Mouse (Mus musculus) heart, postnatal 14 days (tissue): ENCODE results near the gene Wwc2. TPM values are rescaled to one million over a fixed set of nuclear protein-coding genes. Genes with fewer than 3 reads are reported as not detected.

Source experiments
- DNase-seq, 2 experiments: peaks; one replicate each; pipeline ENCODE4 v3.0.0; 2021 to 2022
- intact Hi-C: fragments of 180-260 bp; cut with DNase I; formaldehyde crosslinking; loops from one replicate; pipeline ENCODE4 v1.15.1; 2025
- total RNA-seq, 2 experiments: library from RNA; stranded (reverse); gene quantifications; 2 replicates each; pipeline ENCODE4 v1.2.3; 2021

The Wwc2 gene
- total RNA-seq, 2 experiments from 2014 or later = 33.2 to 33.4 TPM

GRCm38 (mm10) chr8:47994618-47995274 is 4.0 kb upstream of the Wwc2 start:
- intact Hi-C loops = no loop called here
- DNase-seq = peak; percentile 33 to 48

- peak; percentile 98 for DNase-seq
- intact Hi-C loops = loop anchor here (2.0 kb wide), 1 partner anchor 16 kb away; no protein-coding TSS in a partner anchor
Observed at GRCm38 (mm10) chr8:47990386-47990772, 345 bp downstream of the Wwc2 start.

GRCm38 (mm10) chr8:47989655-47990385 is 904 bp downstream of the Wwc2 start:
- DNase-seq = peak in 1 of 2 experiments; percentile 51
- intact Hi-C loops = loop anchor here (2.0 kb wide), 2 partner anchors 15 to 57 kb away; no protein-coding TSS in a partner anchor

- no peak for DNase-seq
- intact Hi-C loops = loop anchor here (2.0 kb wide), 1 partner anchor 56 kb away; no protein-coding TSS in a partner anchor
Observed at GRCm38 (mm10) chr8:47989211-47989610, 1.5 kb downstream of the Wwc2 start.

- intact Hi-C loops = loop anchor here (2.0 kb wide), 1 partner anchor 55 kb away; no protein-coding TSS in a partner anchor
- DNase-seq = no peak
Observed at GRCm38 (mm10) chr8:47988111-47988510, 2.6 kb downstream of the Wwc2 start.

GRCm38 (mm10) chr8:47985644-47986043 is 5.1 kb downstream of the Wwc2 start:
- intact Hi-C loops = no loop called here
- DNase-seq = no peak

- DNase-seq = no peak
- intact Hi-C loops = no loop called here
Observed at GRCm38 (mm10) chr8:47985243-47985642, 5.5 kb downstream of the Wwc2 start.

GRCm38 (mm10) chr8:47981075-47981474 is 9.6 kb downstream of the Wwc2 start:
- DNase-seq = no peak
- intact Hi-C loops = no loop called here

GRCm38 (mm10) chr8:47979876-47980275 is 10.8 kb downstream of the Wwc2 start:
- no peak for DNase-seq
- intact Hi-C loops = loop anchor here (5.0 kb wide), 1 partner anchor 37 kb away; no protein-coding TSS in a partner anchor

GRCm38 (mm10) chr8:47978755-47979154 is 12.0 kb downstream of the Wwc2 start:
- peak in 1 of 2 experiments; percentile 47 for DNase-seq
- intact Hi-C loops = loop anchor here (5.0 kb wide), 1 partner anchor 39 kb away; no protein-coding TSS in a partner anchor

GRCm38 (mm10) chr8:47974963-47975314 is 15.8 kb downstream of the Wwc2 start:
- intact Hi-C loops = loop anchor here (2.0 to 5.0 kb wide), 2 partner anchors 16 to 42 kb away; partner anchors contain the start of gene Wwc2
- no peak for DNase-seq

GRCm38 (mm10) chr8:47974138-47974962 is 16.4 kb downstream of the Wwc2 start:
- peak; percentile 50 to 71 for DNase-seq
- intact Hi-C loops = loop anchor here (2.0 kb wide), 1 partner anchor 16 kb away; the partner anchor contains the start of gene Wwc2

GRCm38 (mm10) chr8:47971121-47971520 is 19.6 kb downstream of the Wwc2 start:
- DNase-seq = no peak
- intact Hi-C loops = no loop called here

GRCm38 (mm10) chr8:47970576-47970975 is 20.1 kb downstream of the Wwc2 start:
- intact Hi-C loops = no loop called here
- DNase-seq = no peak

- DNase-seq = no peak
- intact Hi-C loops = loop anchor here (2.0 kb wide), 1 partner anchor 16 kb away; no protein-coding TSS in a partner anchor
Observed at GRCm38 (mm10) chr8:47967045-47967920, 23.4 kb downstream of the Wwc2 start.

GRCm38 (mm10) chr8:47962484-47962883 is 28.2 kb downstream of the Wwc2 start:
- no peak for DNase-seq
- intact Hi-C loops = no loop called here

GRCm38 (mm10) chr8:47962005-47962404 is 28.7 kb downstream of the Wwc2 start:
- DNase-seq = peak; percentile 42 to 56
- intact Hi-C loops = no loop called here

GRCm38 (mm10) chr8:47957560-47957959 is 33.2 kb downstream of the Wwc2 start:
- intact Hi-C loops = no loop called here
- DNase-seq = no peak

GRCm38 (mm10) chr8:47951380-47951932 is 39.3 kb downstream of the Wwc2 start:
- peak in 1 of 2 experiments; percentile 64 for DNase-seq
- intact Hi-C loops = loop anchor here (2.0 kb wide), 1 partner anchor 15 kb away; no protein-coding TSS in a partner anchor
